Mouse (Mus musculus) forebrain, embryonic 16.5 days (tissue): Measurements from ENCODE around the gene Plgrkt. TPM values are rescaled to one million over a fixed set of nuclear protein-coding genes. Genes with fewer than 3 reads are reported as not detected.

Experiments used
- ATAC-seq: fragments of 200-750 bp; cut with Nextera tagmentation; 2 replicates; pipeline ENCODE4 v1.8.0; 2017; ENCODE audit warnings: mild to moderate bottlenecking, moderate library complexity
- H3K27ac ChIP-seq: fragments of 300-500 bp; sonication (generic); 2 replicates; pipeline ENCODE4 v1.5.1; 2014; ENCODE audit warnings: low read length, control low read depth
- H3K27me3 ChIP-seq: fragments of 300-500 bp; sonication (generic); replicated peaks from 2 replicates; pipeline ENCODE4 v1.6.1; 2014; ENCODE audit warnings: low read length; ENCODE audit not compliant: control insufficient read depth, insufficient read depth
- H3K36me3 ChIP-seq: fragments of 300-500 bp; sonication (generic); 2 replicates; pipeline ENCODE4 v1.6.1; 2014; ENCODE audit not compliant: control insufficient read depth, insufficient read depth
- H3K4me1 ChIP-seq: fragments of 300-500 bp; sonication (generic); replicated peaks from 2 replicates; pipeline ENCODE4 v1.6.1; 2014; ENCODE audit warnings: low read length; ENCODE audit not compliant: control insufficient read depth, insufficient read depth
- H3K4me2 ChIP-seq: fragments of 300-500 bp; sonication (generic); 2 replicates; pipeline ENCODE4 v1.6.1; 2014; ENCODE audit warnings: mild to moderate bottlenecking, low read length, control low read depth
- H3K4me3 ChIP-seq: fragments of 300-500 bp; sonication (generic); replicated peaks from 2 replicates; pipeline ENCODE4 v1.5.1; 2014; ENCODE audit warnings: mild to moderate bottlenecking, low read length, control low read depth
- H3K9ac ChIP-seq: fragments of 300-500 bp; sonication (generic); replicated peaks from 2 replicates; pipeline ENCODE4 v1.6.1; 2014; ENCODE audit warnings: low read depth, low read length, control low read depth
- H3K9me3 ChIP-seq: fragments of 300-500 bp; sonication (generic); 2 replicates; pipeline ENCODE4 v1.6.1; 2016; ENCODE audit warnings: low read length; ENCODE audit not compliant: control insufficient read depth
- WGBS: fragments of 180-500 bp; shearing (Covaris S2); extraction: QIAGEN DNeasy Blood & Tissue Kit; methylation state at CpG from one replicate; pipeline ENCODE4 v1.1.7; 2014; 5-methylcytosine and 5-hydroxymethylcytosine counted together
- polyA plus RNA-seq: library from polyadenylated mRNA; unstranded; fragments of >200 nt; fragmentation: Nextera tagmentation; extraction: Ambion mirVana; gene quantifications from 2 replicates; pipeline ENCODE4 v1.2.1, GENCODE M21; 2015

Plgrkt gene
- polyA plus RNA-seq, 1 experiment from 2014 or later: 101 TPM

DNA sequence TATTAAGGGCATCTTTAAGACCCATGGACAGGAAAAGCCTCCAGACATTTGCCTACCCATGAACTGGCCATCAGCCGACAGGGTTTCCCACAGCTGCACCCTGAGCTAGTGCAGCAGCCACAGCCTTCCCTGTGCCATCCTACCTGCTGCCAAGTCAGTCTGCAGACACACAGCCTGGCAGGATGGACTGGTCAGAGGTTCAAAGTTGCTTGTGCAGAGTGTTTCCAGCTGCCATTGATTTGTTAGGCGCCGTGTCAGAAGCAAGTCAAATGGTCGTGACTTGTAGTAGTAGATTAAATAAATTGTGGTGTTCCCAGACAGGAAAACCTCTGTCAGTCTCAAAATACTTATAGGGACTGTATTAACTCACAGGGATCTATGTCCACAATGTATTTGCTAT is 36.1 kb upstream of the Plgrkt start:
- H3K36me3 ChIP-seq: no peaks in the 10 kb centered on the region
- ATAC-seq: no peak
- 90% methylated on average over 4 of the region's 4 CpGs for WGBS

GRCm38 (mm10) chr19:29402621-29403020 is 35.4 kb upstream of the Plgrkt start:
- Histone ChIP-seq H3K9ac (no peak overlapping the region), H3K4me3 (no peak overlapping the region), H3K36me3 (no peaks in the 10 kb centered on the region), H3K27me3 (no peaks in the 10 kb centered on the region), H3K4me1 (no peaks in the 10 kb centered on the region), H3K27ac (no peak overlapping the region), H3K4me2 (no peak overlapping the region), H3K9me3 (0 out of 2 replicates have a peak, but pooled peaks cover 3% of the 10 kb centered on the region)
- WGBS: 93% methylated on average over 4 of the region's 4 CpGs
- ATAC-seq: no peak

More for the DNA sequence above, 36.1 kb upstream of the Plgrkt start:
- H3K9ac ChIP-seq: no peak overlapping the region
- no peaks in the 10 kb centered on the region for H3K27me3 ChIP-seq
- 0 out of 2 replicates have a peak, but pooled peaks cover under 1% of the 10 kb centered on the region for H3K9me3 ChIP-seq
- H3K4me3 ChIP-seq: no peak overlapping the region
- no peak overlapping the region for H3K27ac ChIP-seq
- no peak overlapping the region for H3K4me2 ChIP-seq
- H3K4me1 ChIP-seq: no peaks in the 10 kb centered on the region

GRCm38 (mm10) chr19:29400466-29400865 is 33.3 kb upstream of the Plgrkt start:
- Histone ChIP-seq H3K9me3 (0 out of 2 replicates have a peak, but pooled peaks cover 3% of the 10 kb centered on the region), H3K4me2 (no peak overlapping the region), H3K27me3 (no peaks in the 10 kb centered on the region), H3K4me1 (no peaks in the 10 kb centered on the region), H3K27ac (no peak overlapping the region), H3K9ac (no peak overlapping the region), H3K4me3 (no peak overlapping the region), H3K36me3 (no peaks in the 10 kb centered on the region)
- ATAC-seq: no peak
- WGBS: 90% methylated on average over 3 of the region's 3 CpGs

DNA sequence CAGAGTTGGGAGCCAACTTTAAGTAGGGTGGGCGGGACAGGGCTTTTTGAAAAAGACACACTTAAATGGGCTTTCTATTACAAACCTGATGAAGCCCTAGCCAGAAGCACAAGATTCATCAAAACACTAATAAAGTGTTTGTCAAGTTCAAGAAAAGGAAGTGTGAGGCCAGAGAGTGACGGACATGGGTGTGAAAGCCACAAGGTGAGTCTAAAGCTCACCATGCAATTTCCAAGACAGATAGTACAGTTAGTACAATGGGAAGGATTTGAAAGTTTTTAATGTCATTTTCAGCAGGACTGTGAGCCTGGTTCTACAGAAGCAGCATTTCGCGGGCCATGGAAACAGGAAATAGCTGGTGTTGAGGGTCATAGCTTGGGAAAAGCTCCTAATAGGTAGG is 32.6 kb upstream of the Plgrkt start:
- no peak for ATAC-seq
- Histone ChIP-seq H3K4me2 (no peak overlapping the region), H3K9me3 (0 out of 2 replicates have a peak, but pooled peaks cover 3% of the 10 kb centered on the region), H3K27me3 (no peaks in the 10 kb centered on the region), H3K4me3 (no peak overlapping the region), H3K27ac (no peak overlapping the region), H3K36me3 (no peaks in the 10 kb centered on the region), H3K4me1 (no peaks in the 10 kb centered on the region), H3K9ac (no peak overlapping the region)
- 96% methylated on average over 4 of the region's 4 CpGs for WGBS

- H3K4me3 ChIP-seq: no peak overlapping the region
- WGBS: 72% methylated on average over 1 of the region's 1 CpGs
- H3K27ac ChIP-seq: no peak overlapping the region
- H3K27me3 ChIP-seq: no peaks in the 10 kb centered on the region
- H3K9ac ChIP-seq: no peak overlapping the region
- no peak overlapping the region for H3K4me2 ChIP-seq
- no peaks in the 10 kb centered on the region for H3K36me3 ChIP-seq
- no peaks in the 10 kb centered on the region for H3K4me1 ChIP-seq
- H3K9me3 ChIP-seq: 0 out of 2 replicates have a peak, but pooled peaks cover 3% of the 10 kb centered on the region
- ATAC-seq: no peak
Observed at GRCm38 (mm10) chr19:29396353-29396752, 29.2 kb upstream of the Plgrkt start.

DNA sequence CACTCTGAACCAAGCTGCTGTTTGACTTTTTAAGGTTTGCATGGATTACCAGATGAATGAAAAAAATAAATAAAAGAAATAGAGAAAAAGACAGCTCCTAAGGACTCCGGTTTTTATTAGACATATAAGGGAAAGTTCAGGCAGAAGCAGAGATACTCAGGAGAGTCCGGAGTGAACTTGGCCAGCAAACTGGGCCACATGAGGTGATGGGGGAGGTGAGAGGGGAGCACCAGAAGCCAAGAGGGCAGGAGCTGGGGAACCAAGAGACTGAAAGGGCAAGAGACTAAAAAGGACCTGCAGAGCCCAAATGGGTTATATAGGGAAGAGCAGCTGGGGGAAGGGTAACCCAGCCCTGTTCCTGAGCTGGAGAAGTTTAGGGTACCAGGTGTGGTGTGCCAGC is 27.5 kb upstream of the Plgrkt start:
- 97% methylated on average over 2 of the region's 2 CpGs for WGBS
- Histone ChIP-seq H3K27me3 (no peaks in the 10 kb centered on the region), H3K9ac (no peak overlapping the region), H3K27ac (no peak overlapping the region), H3K4me3 (no peak overlapping the region), H3K36me3 (no peaks in the 10 kb centered on the region), H3K4me2 (no peak overlapping the region), H3K4me1 (no peaks in the 10 kb centered on the region), H3K9me3 (0 out of 2 replicates have a peak, but pooled peaks cover 3% of the 10 kb centered on the region)
- no peak for ATAC-seq

GRCm38 (mm10) chr19:29393333-29393732 is 26.1 kb upstream of the Plgrkt start:
- H3K9ac ChIP-seq: no peak overlapping the region
- H3K4me2 ChIP-seq: no peak overlapping the region
- ATAC-seq: no peak
- H3K4me3 ChIP-seq: no peak overlapping the region
- H3K27me3 ChIP-seq: no peaks in the 10 kb centered on the region
- no peaks in the 10 kb centered on the region for H3K36me3 ChIP-seq
- WGBS: 90% methylated on average over 9 of the region's 9 CpGs
- H3K9me3 ChIP-seq: 0 out of 2 replicates have a peak, but pooled peaks cover 3% of the 10 kb centered on the region
- no peaks in the 10 kb centered on the region for H3K4me1 ChIP-seq
- no peak overlapping the region for H3K27ac ChIP-seq

- H3K9me3 ChIP-seq: no peaks in the 10 kb centered on the region
- WGBS: 77% methylated on average over 4 of the region's 4 CpGs
- H3K4me1 ChIP-seq: no peaks in the 10 kb centered on the region
- no peak overlapping the region for H3K9ac ChIP-seq
- H3K4me3 ChIP-seq: no peak overlapping the region
- no peaks in the 10 kb centered on the region for H3K36me3 ChIP-seq
- ATAC-seq: no peak
- no peak overlapping the region for H3K4me2 ChIP-seq
- H3K27ac ChIP-seq: no peak overlapping the region
- no peaks in the 10 kb centered on the region for H3K27me3 ChIP-seq
Observed at GRCm38 (mm10) chr19:29391279-29391678, 24.1 kb upstream of the Plgrkt start.

GRCm38 (mm10) chr19:29390483-29390882 is 23.3 kb upstream of the Plgrkt start:
- no peak overlapping the region for H3K4me3 ChIP-seq
- H3K27me3 ChIP-seq: no peaks in the 10 kb centered on the region
- H3K4me1 ChIP-seq: no peaks in the 10 kb centered on the region
- H3K9ac ChIP-seq: no peak overlapping the region
- H3K27ac ChIP-seq: no peak overlapping the region
- 96% methylated on average over 5 of the region's 5 CpGs for WGBS
- no peak for ATAC-seq
- no peaks in the 10 kb centered on the region for H3K9me3 ChIP-seq
- no peak overlapping the region for H3K4me2 ChIP-seq
- H3K36me3 ChIP-seq: no peaks in the 10 kb centered on the region

- Histone ChIP-seq H3K4me2 (no peak overlapping the region), H3K9ac (no peak overlapping the region), H3K36me3 (no peaks in the 10 kb centered on the region), H3K27me3 (no peaks in the 10 kb centered on the region), H3K9me3 (no peaks in the 10 kb centered on the region), H3K4me3 (no peak overlapping the region), H3K27ac (no peak overlapping the region), H3K4me1 (no peaks in the 10 kb centered on the region)
- WGBS: 100% methylated on average over 1 of the region's 1 CpGs
- ATAC-seq: no peak
Observed at GRCm38 (mm10) chr19:29388818-29389217, 21.6 kb upstream of the Plgrkt start.
